Mouse (Mus musculus) forebrain, embryonic 16.5 days (tissue): Measurements from ENCODE around the gene Gpr65. TPM values are rescaled to one million over a fixed set of nuclear protein-coding genes. Genes with fewer than 3 reads are reported as not detected.
"Not testable (repeated sequence)": the region's sequence is repeated elsewhere in the genome, so short reads cannot be mapped to it uniquely, and the experiment has no call there.

Experiments
- ATAC-seq: fragments of 200-750 bp; cut with Nextera tagmentation; 2 replicates; pipeline ENCODE4 v1.8.0; 2017; ENCODE audit warnings: mild to moderate bottlenecking, moderate library complexity
- H3K27ac ChIP-seq: fragments of 300-500 bp; sonication (generic); 2 replicates; pipeline ENCODE4 v1.5.1; 2014; ENCODE audit warnings: low read length, control low read depth
- H3K27me3 ChIP-seq: fragments of 300-500 bp; sonication (generic); replicated peaks from 2 replicates; pipeline ENCODE4 v1.6.1; 2014; ENCODE audit warnings: low read length; ENCODE audit not compliant: control insufficient read depth, insufficient read depth
- H3K36me3 ChIP-seq: fragments of 300-500 bp; sonication (generic); 2 replicates; pipeline ENCODE4 v1.6.1; 2014; ENCODE audit not compliant: control insufficient read depth, insufficient read depth
- H3K4me1 ChIP-seq: fragments of 300-500 bp; sonication (generic); replicated peaks from 2 replicates; pipeline ENCODE4 v1.6.1; 2014; ENCODE audit warnings: low read length; ENCODE audit not compliant: control insufficient read depth, insufficient read depth
- H3K4me2 ChIP-seq: fragments of 300-500 bp; sonication (generic); 2 replicates; pipeline ENCODE4 v1.6.1; 2014; ENCODE audit warnings: mild to moderate bottlenecking, low read length, control low read depth
- H3K4me3 ChIP-seq: fragments of 300-500 bp; sonication (generic); replicated peaks from 2 replicates; pipeline ENCODE4 v1.5.1; 2014; ENCODE audit warnings: mild to moderate bottlenecking, low read length, control low read depth
- H3K9ac ChIP-seq: fragments of 300-500 bp; sonication (generic); replicated peaks from 2 replicates; pipeline ENCODE4 v1.6.1; 2014; ENCODE audit warnings: low read depth, low read length, control low read depth
- H3K9me3 ChIP-seq: fragments of 300-500 bp; sonication (generic); 2 replicates; pipeline ENCODE4 v1.6.1; 2016; ENCODE audit warnings: low read length; ENCODE audit not compliant: control insufficient read depth
- WGBS: fragments of 180-500 bp; shearing (Covaris S2); extraction: QIAGEN DNeasy Blood & Tissue Kit; methylation state at CpG from one replicate; pipeline ENCODE4 v1.1.7; 2014; 5-methylcytosine and 5-hydroxymethylcytosine counted together
- polyA plus RNA-seq: library from polyadenylated mRNA; unstranded; fragments of >200 nt; fragmentation: Nextera tagmentation; extraction: Ambion mirVana; gene quantifications from 2 replicates; pipeline ENCODE4 v1.2.1, GENCODE M21; 2015

The Gpr65 gene
- 0.19 TPM in 1 of 2 replicates, not detected in the other for polyA plus RNA-seq

DNA sequence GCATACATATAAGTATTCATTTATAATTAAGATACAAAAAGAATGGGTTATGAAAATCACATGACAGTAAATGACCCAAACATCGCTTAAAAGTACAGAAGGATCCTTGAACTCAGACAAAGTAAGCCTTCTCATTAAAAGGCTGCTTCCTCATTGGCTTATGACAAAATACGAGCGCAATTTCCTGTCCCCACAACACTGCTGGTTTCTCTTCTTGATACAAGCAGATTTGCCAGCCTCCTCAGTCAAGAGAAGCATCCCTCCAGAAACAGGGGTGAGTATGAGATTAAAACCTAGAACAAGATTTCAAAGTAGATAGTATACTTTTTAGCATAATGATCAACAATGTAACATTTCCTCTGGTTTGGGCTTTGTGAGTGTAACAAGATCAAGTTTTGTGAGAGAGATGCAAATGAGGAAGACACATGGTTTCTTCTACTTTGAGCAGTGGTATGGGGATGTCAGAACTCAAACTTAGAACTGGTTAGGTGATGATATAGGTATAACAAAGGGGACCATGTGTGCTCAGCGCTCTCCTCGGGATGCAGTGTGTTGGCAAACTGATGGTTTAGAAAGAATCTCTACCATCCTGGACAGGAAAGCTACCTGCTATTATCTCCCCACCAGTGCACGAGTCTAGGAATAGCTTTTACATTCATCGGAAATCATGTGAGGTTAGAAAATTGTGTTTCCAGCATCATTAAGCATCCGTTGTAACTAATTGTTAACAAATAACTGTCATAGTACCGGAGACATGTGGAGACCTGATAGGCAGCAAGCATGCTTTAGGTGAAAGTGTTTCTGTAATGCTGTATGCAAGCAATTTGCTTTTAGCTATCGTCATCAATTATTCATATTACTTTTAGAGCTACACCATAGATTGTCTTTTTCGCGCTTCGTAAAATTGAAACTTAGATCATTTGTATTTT lies at the start of gene Gpr65:
Gene Gpr65 (plus strand): TSS at position 195 of the 929 bp plus-strand sequence.
- Histone ChIP-seq H3K4me3 (no peak within 1 kb of the TSS), H3K27ac (no peak within 1 kb of the TSS), H3K9me3 (no peaks in the 10 kb centered on the region), H3K4me1 (no peaks in the 10 kb centered on the region), H3K9ac (no peak within 1 kb of the TSS), H3K4me2 (no peak within 1 kb of the TSS), H3K27me3 (no peaks in the 10 kb centered on the region), H3K36me3 (no peaks in the 10 kb centered on the region)
- no peak for ATAC-seq
- WGBS, result 92% methylated on average over 13 of the region's 13 CpGs

DNA sequence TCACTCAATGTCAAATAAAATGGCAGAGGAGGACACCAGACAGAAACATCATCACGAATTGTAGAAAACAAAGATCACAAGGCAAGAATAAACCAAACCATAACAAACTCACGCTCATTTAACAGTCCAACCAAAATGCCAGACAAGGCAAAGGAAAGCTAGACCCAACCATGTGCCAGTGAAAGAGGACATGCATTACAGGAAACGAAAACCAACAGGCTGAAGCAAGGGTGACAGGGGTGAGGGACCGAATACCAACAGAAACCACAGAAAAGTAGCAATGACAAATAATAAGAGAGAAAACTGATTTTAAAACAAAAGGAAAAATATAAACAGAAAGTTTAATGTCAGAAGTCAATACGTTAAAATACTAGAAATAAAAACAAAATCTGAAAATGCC lies 45.1 kb upstream of the Gpr65 start:
- Histone ChIP-seq H3K9me3 (no peaks in the 10 kb centered on the region), H3K4me2 (no peak overlapping the region), H3K4me1 (no peaks in the 10 kb centered on the region), H3K27me3 (no peaks in the 10 kb centered on the region), H3K27ac (no peak overlapping the region), H3K4me3 (no peak overlapping the region), H3K36me3 (0 out of 2 replicates have a peak, but pooled peaks cover 2% of the 10 kb centered on the region), H3K9ac (no peak overlapping the region)
- ATAC-seq, result no peak
- WGBS, result 92% methylated on average over 5 of the region's 5 CpGs

DNA sequence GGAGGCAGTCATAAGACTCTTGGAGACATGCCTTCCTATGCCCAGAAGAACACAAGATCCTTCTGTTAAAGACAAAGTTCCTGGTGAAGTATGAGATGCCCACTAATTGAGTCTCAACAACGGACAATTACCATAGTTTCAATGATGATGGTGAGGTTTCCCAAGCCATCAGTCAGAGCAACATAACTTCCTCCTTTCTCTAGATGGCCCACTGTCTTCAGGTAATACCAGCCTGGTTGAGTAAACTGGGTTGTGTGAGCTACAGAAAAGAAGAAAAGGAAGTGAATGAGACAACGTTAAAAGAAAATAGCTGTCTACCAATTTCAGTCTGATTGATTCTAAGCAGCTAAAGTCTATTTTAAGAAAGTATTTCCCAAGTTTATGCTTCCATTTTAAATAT lies 41.4 kb upstream of the Gpr65 start:
- ATAC-seq, result no peak
- 95% methylated on average over 2 of the region's 2 CpGs for WGBS
- no peak overlapping the region for H3K4me2 ChIP-seq
- no peak overlapping the region for H3K27ac ChIP-seq
- H3K4me1 ChIP-seq, result no peaks in the 10 kb centered on the region
- no peaks in the 10 kb centered on the region for H3K27me3 ChIP-seq
- no peak overlapping the region for H3K4me3 ChIP-seq
- H3K9me3 ChIP-seq, result no peaks in the 10 kb centered on the region
- H3K36me3 ChIP-seq, result 0 out of 2 replicates have a peak, but pooled peaks cover 2% of the 10 kb centered on the region
- H3K9ac ChIP-seq, result no peak overlapping the region

DNA sequence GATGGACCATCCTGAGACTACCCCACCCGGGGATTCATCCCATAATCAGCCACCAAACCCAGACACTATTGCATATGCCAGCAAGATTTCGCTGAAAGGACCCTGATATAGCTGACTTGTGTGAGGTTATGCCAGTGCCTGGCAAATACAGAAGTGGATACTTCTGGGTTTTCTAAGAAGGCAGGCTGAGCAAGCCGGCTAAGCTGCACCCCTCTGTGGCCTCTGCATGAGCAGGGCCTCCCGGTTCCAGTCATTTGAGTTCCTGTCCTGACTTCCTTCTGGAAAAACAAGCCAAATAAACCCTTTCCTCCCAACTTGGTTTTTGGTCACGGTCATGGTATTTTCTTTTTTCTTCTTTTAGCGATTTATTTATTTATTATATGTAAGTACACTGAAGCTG lies 30.0 kb upstream of the Gpr65 start:
- not testable (repeated sequence) for H3K4me2 ChIP-seq, H3K27me3 ChIP-seq, H3K36me3 ChIP-seq, ATAC-seq, H3K4me3 ChIP-seq, H3K9me3 ChIP-seq, H3K27ac ChIP-seq, H3K4me1 ChIP-seq, H3K9ac ChIP-seq
- 89% methylated on average over 6 of the region's 6 CpGs for WGBS

DNA sequence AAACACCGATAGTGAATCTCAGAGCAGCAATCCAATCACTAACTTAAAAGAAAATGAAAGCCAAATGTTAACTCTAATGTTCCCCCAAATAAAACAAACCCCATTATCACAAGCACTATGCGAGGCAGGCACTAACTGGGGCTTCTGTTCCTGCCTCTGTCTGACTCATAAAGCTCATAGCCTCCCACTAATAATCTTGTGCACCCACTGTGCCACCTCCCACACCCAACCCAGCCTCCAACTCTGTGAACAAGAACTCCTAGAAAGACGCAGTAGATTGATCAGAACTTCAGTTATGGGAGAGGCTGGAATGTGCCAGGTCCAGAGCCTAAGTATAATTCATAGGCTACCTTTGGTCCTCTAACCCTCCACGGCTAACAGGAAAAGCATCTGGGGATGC lies 24.3 kb upstream of the Gpr65 start:
- H3K4me2 ChIP-seq, result no peak overlapping the region
- H3K36me3 ChIP-seq, result no peaks in the 10 kb centered on the region
- no peaks in the 10 kb centered on the region for H3K27me3 ChIP-seq
- ATAC-seq, result no peak
- H3K4me1 ChIP-seq, result no peaks in the 10 kb centered on the region
- no peaks in the 10 kb centered on the region for H3K9me3 ChIP-seq
- 87% methylated on average over 4 of the region's 4 CpGs for WGBS
- H3K4me3 ChIP-seq, result no peak overlapping the region
- no peak overlapping the region for H3K9ac ChIP-seq
- no peak overlapping the region for H3K27ac ChIP-seq

DNA sequence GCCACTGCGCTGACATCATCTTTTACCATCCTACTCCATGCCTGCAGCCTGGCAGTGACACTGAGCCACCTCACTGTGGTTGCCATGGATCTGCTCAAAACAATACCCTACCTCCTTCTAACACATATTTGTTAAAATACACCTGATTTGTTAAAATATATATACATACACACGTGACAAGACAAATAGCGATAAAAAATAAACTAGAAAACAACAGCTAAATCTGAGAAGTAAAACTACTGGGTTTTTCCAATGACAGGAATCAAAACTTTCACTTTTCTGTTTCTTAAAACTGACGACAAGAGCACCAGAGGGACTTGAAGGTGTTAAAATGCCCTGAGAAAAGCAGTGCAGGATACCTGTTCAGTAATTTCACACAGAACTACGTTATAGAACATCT lies 23.6 kb upstream of the Gpr65 start:
- no peaks in the 10 kb centered on the region for H3K9me3 ChIP-seq
- ATAC-seq, result no peak

DNA sequence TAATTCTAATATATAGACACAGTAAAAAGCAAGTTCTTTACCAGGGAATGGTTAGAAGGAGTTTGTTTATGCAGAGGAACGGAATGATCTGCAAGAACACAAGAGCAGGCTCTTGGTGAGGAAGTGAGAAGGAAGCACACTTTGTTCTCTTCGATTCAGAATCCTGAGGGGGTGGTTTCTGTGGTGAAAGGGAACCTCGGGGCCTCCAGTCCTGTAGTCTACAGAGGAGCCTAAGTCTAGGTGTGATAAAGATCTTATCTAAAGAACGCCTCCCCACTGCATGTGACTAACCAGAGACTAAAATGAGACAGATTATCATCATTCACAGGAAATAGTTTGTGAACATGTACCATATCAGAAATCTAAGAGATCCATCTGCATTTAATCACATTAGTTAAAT lies 21.6 kb upstream of the Gpr65 start:
- H3K27ac ChIP-seq, result no peak overlapping the region
- H3K36me3 ChIP-seq, result 0 out of 2 replicates have a peak, but pooled peaks cover 4% of the 10 kb centered on the region
- H3K4me2 ChIP-seq, result no peak overlapping the region
- WGBS, result 85% methylated on average over 4 of the region's 4 CpGs
- H3K4me1 ChIP-seq, result no peaks in the 10 kb centered on the region
- ATAC-seq, result no peak
- no peak overlapping the region for H3K4me3 ChIP-seq
- no peaks in the 10 kb centered on the region for H3K27me3 ChIP-seq
- H3K9ac ChIP-seq, result no peak overlapping the region
- H3K9me3 ChIP-seq, result no peaks in the 10 kb centered on the region

More for the DNA sequence above, 23.6 kb upstream of the Gpr65 start:
- no peak overlapping the region for H3K4me2 ChIP-seq
- H3K9ac ChIP-seq, result no peak overlapping the region
- no peak overlapping the region for H3K27ac ChIP-seq
- no peak overlapping the region for H3K4me3 ChIP-seq
- WGBS, result 96% methylated on average over 5 of the region's 5 CpGs
- no peaks in the 10 kb centered on the region for H3K36me3 ChIP-seq
- H3K27me3 ChIP-seq, result no peaks in the 10 kb centered on the region
- H3K4me1 ChIP-seq, result no peaks in the 10 kb centered on the region

DNA sequence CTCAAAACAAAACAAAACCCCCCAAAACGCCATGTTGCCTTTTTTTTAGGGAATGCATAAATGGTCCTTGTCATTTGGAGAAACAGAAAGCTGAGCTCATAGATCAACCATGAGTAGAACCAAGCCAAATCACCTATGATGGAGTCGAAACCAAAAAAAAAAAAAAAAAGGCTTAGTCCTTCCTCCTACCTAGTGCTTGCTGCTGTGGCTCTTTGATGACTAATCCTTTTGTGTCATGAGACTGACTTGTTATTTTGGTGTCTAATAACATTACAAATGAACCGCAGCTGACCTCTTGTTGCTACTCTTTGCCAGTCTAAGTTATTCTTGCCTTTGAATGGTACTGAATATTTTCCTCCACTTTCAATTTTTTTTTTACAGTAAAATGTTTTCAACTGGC lies 18.8 kb upstream of the Gpr65 start:
- no peaks in the 10 kb centered on the region for H3K9me3 ChIP-seq
- H3K27me3 ChIP-seq, result no peaks in the 10 kb centered on the region
- no peak overlapping the region for H3K9ac ChIP-seq
- 0 out of 2 replicates have a peak, but pooled peaks cover 4% of the 10 kb centered on the region for H3K36me3 ChIP-seq
- H3K4me3 ChIP-seq, result no peak overlapping the region
- H3K4me2 ChIP-seq, result no peak overlapping the region
- ATAC-seq, result no peak
- WGBS, result 68% methylated on average over 3 of the region's 3 CpGs
- H3K4me1 ChIP-seq, result no peaks in the 10 kb centered on the region
- no peak overlapping the region for H3K27ac ChIP-seq

DNA sequence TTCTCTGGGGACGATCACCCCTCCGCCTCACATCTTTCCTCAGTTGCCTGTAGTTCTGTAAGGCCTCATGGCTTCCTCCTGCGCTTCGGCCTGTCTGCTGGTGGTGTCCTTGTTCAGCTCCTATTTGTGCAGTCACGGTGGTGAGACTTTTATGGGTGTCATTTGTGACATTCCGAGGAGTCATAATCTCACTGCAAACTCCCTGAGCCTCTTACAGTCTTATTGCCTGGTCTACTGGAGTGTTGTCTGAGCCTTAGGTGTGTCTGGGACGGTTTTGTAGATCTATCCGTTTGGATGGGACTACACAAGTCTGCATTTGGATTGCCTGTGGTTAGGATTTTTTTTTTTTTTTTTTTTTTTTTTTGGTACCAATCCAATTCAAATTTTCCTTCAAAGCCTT lies 18.1 kb upstream of the Gpr65 start:
- H3K9ac ChIP-seq, result no peak overlapping the region
- ATAC-seq, result no peak

More for the DNA sequence above, 18.1 kb upstream of the Gpr65 start:
- Histone ChIP-seq H3K27me3 (no peaks in the 10 kb centered on the region), H3K4me1 (no peaks in the 10 kb centered on the region), H3K4me3 (no peak overlapping the region), H3K9me3 (no peaks in the 10 kb centered on the region), H3K27ac (no peak overlapping the region), H3K4me2 (no peak overlapping the region), H3K36me3 (0 out of 2 replicates have a peak, but pooled peaks cover 4% of the 10 kb centered on the region)
- WGBS, result 95% methylated on average over 8 of the region's 8 CpGs
